Mouse (Mus musculus): ENCODE data around the gene Tpt1. TPM values are rescaled to one million over a fixed set of nuclear protein-coding genes. Genes with fewer than 3 reads are reported as not detected.
A peak's percentile ranks its signal among the peaks of the same experiment; 100 is the strongest.

Tpt1 gene
- total RNA-seq, 2 experiments from 2014 or later, result 3,882 to 3,909 TPM

DNA sequence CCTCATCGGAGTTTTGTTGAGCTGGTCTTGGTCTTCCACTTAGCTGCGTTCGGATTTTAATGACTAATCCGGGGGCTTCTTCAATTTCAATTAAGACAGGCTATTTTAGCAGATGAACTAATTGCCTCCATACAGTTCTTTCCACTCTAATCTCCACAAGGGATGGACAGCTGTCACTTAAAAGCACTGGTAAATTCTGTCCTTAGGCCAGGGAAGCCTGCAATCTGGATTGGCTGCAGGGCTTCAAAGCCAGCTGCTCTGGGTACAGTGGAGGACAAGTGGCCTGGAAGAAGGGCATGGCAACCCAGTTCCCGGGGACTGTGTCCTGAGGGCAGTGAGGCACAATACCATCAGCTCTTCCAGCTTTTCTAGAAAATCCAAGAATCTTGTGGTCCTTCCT, 26.2 kb downstream of the Tpt1 start:
- DNase-seq (ENCODE audit: low spot score in 2 of 2), result no peak

DNA sequence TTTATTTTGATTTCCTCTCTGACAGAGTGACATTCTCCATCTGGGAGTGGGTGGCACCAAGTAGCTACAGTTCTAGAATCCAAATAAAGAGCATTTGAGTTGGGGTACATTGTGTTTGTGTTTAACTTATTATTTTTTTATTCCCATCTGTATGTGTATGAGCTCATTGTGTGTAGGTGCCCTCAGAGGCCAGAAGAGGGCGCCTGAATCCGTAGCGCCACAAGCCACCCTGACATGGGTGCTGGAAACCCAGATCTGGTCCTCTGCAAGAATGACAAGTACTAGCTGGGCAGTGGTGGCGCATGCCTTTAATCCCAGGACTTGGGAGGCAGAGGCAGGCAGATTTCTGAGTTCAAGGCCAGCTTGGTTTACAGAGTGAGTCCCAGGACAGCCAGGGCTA, 26.9 kb downstream of the Tpt1 start:
- no peak for DNase-seq (ENCODE audit: low spot score in 2 of 2)

DNA sequence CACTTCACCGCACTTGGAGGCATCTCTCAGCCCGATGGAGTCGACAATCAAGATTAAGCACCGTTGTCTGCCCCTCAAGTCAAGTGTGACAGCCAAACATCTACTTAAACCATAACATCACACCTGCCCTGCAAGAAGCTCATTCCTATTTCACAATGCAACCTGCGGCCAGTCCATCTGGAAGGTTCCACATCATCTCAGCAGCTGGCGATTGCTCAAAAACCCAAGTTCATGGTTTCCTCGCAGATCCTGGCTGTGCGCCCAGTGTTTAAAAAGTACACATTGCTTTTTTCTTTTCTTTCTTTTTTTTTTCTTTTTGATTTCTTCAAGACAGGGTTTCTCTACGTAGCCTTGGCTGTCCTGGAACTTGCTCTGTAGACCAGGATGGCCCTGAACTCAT, 28.7 kb downstream of the Tpt1 start:
- peak in 1 of 2 experiments; percentile 30 for DNase-seq (ENCODE audit: low spot score in 2 of 2)

DNA sequence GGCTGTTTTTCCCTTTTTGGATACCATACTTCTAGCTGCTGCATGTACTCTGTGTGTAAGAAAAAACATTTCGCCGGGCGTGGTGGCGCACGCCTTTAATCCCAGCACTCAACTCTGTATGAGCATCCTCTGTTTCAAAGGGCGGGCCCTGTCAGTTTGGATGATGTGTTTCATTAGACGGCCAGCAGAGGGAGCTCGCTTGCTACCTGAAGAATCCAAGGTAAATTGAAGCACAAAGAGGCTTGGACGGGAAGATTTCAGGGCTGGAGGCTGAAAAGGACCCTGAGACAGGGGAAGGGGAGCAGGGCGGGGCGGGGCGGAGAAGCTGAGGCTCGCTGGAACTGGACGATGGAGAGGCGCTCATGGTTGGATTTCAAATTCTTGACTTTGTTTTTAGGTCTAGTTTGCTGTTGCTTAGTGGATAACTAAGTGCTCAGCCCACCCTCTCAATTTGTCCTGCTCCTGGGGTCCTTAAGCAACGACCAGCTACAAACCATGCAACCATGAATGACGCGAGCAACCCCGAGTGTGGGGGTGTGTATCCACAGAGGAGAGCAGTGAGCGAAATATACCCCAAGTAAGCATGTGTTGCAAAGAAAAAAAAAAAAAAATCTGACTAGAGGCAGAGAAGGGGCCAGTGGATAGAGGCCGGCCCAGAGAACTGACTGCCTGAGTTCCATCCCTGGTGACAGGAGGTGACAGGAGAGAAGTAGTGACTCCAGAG, 31.6 kb downstream of the Tpt1 start:
- peak; percentile 34 to 75 for DNase-seq (ENCODE audit: low spot score in 2 of 2)

DNA sequence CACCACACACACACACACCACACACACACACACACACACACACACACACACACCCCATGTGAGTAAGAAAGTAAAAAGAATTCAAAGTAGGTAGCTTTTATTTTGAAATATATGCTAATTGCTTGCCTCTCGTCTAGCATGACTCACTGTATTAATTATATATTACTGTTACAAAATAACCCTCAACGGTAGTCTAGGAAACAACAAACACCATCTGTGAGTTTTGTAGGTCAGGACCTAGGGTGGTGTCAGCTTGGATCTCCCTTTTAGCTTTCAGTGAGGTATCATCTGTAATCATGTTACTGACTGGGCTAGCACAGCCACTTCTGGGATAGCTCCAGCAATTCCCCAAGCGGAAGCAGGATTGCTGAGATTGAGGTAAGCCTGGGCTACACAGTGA, 32.4 kb downstream of the Tpt1 start:
- DNase-seq (ENCODE audit: low spot score in 2 of 2), result no peak

DNA sequence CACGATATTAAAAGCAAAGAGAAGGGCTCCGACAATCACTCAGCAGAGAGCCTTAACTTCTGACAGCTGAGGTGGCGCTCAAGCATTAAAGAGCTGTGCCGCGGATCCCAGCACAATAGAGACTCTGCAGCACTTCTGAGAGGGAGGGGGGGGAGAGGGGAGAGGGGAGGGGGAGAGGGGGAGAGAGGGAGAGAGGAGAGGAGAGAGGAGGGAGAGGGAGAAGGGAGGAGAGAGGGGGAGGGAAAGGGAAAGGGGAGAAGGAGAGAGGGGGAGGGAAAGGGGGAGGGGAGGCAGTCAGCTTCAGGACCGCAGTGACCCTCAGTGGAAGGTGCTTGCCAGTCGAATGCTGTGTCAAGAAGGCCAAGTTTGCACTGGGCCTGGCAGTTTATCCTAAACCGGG, 34.1 kb downstream of the Tpt1 start:
- DNase-seq (ENCODE audit: low spot score in 2 of 2), result no peak

DNA sequence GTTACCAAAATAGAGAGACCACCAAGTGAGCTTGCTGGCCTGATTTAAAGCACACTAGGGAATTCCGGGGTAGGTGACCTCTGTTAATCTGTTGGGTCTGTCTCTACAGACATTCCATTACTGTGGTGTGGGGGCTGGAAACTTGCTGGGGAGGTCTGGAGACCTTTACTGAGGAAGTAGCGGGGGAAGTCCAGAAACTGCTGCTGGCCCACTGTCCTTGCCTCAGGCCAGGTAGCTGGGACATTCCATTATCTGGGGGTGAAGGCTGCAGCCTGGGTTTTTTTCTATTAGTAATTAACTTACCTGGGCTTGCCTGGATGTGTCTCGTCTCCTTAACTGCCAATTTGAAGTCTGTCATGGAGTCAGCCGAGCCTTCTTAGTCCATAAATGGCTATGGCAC, 37.0 kb downstream of the Tpt1 start:
- no peak for DNase-seq (ENCODE audit: low spot score in 2 of 2)

DNA sequence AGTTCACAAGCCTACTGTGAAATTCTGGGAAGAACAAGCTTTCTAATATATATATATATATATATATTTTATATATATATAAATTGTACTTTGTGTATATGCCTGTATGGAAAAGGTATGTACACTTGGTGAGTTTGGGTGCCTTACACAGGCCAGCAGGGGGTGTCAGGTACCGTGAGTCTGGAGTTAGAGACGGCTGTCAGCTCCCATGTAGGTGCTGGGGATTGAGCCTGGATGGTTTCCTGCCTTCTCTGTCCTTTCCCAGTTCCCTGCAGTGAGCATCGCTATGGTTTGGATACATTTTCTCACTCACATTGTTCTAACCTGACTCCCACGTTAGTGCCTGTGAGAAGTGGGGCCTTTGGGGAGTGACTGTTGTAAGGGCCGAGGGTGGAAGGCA, 38.4 kb downstream of the Tpt1 start:
- no peak for DNase-seq (ENCODE audit: low spot score in 2 of 2)

DNA sequence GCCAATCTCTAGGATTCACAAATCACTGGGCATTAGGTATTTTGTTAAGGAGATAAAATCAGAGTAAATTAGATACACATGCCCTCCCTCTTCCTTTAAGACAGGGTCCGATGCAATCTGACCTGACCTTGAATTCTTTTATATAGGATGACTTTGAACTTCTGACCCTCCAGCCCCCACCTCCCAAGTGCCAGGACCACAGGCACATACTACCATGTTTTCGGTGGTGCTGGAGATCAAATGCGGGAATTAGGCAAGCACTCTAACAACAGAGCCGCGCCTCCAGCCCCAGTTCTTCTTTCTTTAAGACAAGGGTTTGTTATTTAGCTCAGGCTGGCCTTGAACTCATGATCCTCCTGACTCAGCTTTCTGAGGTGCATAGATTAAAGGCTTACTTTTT, 39.0 kb downstream of the Tpt1 start:
- no peak for DNase-seq (ENCODE audit: low spot score in 2 of 2)

DNA sequence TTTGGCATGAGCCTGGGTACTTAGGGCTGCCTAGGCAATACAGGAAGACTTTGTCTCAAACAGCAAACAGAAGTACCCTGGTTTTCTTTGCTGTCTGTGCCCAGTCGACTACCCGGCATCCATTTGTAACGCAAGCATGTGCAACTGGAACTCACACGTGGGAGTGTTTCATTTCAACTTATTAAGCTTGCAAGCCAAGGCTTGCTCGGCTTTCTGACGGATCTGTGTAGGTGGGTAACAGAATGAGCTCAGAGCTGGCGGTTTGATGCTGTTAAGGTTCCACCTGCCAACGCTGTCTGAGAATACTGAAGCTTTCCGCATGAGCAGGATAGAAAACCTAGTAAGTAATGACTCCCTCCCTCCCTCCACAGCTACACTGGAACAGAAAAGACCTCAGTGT, 47.2 kb downstream of the Tpt1 start:
- no peak for DNase-seq (ENCODE audit: low spot score in 2 of 2)

Other genes with a start within 250 kb of the Tpt1 start
- gene Erich6b, start 202.8 kb upstream of the Tpt1 start, total RNA-seq (2021), result not detected
- gene Cog3, start 90.6 kb upstream of the Tpt1 start, total RNA-seq (2021), result 10 to 100 TPM; 18.0 to 18.3 TPM
- 10 to 100 TPM in 1 of 2 experiments, 1 to 10 TPM in 1; 9.4 to 11.0 TPM for gene Slc25a30, start 58.1 kb upstream of the Tpt1 start, total RNA-seq (2021)
- under 1 TPM; 0.12 to 0.18 TPM for gene Kctd4, start 109.9 kb downstream of the Tpt1 start, total RNA-seq (2021)
- gene Gtf2f2, start 165.8 kb downstream of the Tpt1 start, total RNA-seq (2021), result 10 to 100 TPM; 19.1 to 19.5 TPM